Mouse (Mus musculus): ENCODE data around the gene Atxn2.

DNA sequence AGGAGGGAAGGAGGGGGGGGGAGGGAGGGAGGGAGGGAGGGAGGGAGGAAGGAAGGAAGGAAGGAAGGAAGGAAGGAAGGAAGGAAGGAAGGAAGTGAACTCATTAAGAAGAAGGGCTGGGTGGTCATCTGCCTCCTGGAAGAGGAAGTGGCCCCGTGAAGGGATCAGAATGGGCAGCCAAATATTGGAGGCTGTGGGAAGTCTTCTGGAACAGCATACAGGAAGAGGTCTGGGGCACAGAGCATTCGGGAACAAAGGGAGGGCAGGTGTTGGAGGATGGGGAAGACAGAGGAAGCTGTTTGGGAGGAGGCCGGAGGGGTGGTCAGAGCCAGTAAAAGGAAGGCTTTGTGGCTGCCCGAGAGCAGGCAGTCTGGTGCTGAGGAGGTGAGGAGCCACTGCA, 134.2 kb downstream of the Atxn2 start:
- TF ChIP-seq POLR2A (IDR thresholded peaks at IDR 0.05; ENCODE audit: low read depth, low read length) (no peak), CTCF (conservative IDR thresholded peaks at IDR 0.05; ENCODE audit: insufficient read depth, insufficient read length, low read depth, low read length) (no peak)

Measured in kidney, adult 2 months (tissue).